Mouse (Mus musculus) right cerebral cortex, postnatal 25 days (tissue): Measurements from ENCODE around the gene Ctns.

ENCODE experiments used
- DNase-seq: peaks from one replicate; pipeline ENCODE4 v3.0.0; 2022

Ctns gene

GRCm38 (mm10) chr11:73187231-73187630 is 11.6 kb downstream of the Ctns start:
- DNase-seq, result no peak

GRCm38 (mm10) chr11:73185872-73186615 is 12.8 kb downstream of the Ctns start:
- no peak for DNase-seq

- no peak for DNase-seq
Measured at GRCm38 (mm10) chr11:73177895-73178294, 20.9 kb downstream of the Ctns start.

DNA sequence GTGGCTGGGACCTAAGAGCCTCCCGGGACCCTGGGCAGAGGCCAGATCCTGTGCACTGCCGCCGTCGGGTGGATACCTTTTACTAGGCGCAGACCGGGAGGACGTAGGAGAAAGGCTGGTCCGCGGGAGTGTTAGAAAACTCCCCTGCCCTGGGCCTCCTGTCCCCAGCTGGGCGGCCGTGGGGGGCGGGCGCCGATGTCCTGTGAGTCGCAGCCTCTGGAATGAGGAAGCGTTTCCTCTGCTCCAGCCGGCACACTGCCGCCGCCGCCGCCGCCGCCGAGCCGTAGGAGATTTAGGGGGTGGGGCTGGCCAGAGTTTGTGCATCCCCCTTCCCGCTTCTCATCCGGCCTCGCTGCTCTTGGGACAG is 21.4 kb downstream of the Ctns start:
- no peak for DNase-seq

DNA sequence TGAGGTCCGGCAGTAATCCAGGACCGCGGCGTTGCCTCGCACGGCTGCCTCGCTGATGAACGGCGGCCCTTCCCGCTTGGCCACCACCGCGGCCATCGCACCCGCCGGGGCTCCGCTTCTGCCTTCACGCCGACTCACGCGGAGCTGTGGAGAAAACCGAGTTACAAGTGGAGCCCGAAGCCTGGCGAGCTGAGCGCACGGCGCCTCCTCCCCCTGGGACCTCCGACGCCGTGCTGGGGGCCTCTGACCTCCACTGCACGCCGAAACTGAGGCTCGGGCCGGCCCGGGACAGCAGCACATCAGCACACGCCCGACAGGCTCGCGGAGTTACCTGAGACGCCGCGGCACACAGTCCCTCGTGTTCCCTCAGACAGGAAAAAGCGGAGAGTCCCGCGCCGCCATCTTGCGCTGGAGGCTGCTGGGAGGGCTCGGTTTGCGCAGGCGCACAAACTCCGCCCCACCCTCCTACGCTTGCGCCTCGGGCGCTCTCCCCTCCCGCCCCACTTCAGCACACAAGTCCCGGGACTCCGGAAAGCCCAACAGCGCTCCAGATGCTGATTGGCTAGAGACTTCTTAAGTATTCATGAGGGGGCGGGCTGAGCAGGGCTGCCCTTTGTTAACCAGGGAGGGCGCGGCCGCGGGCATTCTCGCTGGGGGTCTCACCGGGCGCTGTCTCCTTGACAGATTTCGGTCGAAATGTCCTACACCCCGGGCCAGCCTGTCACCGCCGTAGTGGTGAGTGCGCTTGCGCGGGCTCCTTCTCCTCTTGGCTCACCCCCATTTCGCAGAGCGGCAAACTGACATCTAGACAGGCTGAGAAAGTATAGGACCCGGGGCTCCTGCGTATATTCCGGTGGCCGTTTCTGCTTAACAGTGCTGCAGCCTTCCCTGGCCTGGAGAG is 22.0 kb downstream of the Ctns start, which contains the start of the genes Emc6 and Tax1bp3:
TSS of gene Emc6 (minus strand) at position 430 of the 901 bp plus-strand sequence.
TSS of gene Tax1bp3 (plus strand) at position 476 of the 901 bp plus-strand sequence.
- peak; percentile 94 for DNase-seq

DNA sequence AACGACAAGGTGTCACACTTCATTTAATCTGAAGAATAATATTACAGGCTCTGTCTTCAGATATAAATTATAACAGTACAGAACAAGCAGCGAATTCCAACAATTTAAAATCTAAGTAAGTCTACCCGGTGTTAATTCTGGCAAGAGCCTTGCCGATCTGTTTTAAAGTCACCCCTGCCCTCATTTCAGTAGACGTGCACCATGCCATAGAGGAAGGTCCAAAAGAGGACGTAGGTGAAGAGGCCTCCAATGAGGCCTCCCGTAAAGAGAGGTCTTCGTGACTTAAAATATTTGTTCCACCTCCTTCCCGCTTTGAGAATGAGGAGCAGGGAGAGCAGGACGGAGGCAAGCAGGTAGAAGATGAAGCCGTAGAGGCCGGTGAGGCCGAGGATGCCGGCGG is 22.7 kb downstream of the Ctns start:
- no peak for DNase-seq

DNA sequence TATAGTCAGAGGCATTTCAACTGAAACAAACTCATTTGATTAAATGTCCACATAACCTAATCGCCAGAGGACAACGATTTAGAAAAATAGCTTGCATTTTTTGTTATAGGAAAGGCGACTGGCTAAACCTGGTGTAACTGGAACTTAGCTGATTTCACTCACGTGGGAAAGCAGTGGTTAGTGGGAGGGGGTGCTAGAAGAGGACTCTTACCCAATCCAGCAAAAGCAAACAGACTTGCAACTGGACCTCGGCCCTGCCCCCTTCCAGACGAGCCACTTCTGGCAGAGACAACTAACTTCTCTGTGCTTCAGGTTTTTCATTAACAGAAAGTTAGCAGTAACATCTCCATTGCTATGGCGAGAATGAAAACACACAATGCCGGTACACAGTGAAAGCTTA is 23.2 kb downstream of the Ctns start:
- DNase-seq, result no peak

- DNase-seq, result no peak
Measured at GRCm38 (mm10) chr11:73172186-73172585, 26.7 kb downstream of the Ctns start.

DNA sequence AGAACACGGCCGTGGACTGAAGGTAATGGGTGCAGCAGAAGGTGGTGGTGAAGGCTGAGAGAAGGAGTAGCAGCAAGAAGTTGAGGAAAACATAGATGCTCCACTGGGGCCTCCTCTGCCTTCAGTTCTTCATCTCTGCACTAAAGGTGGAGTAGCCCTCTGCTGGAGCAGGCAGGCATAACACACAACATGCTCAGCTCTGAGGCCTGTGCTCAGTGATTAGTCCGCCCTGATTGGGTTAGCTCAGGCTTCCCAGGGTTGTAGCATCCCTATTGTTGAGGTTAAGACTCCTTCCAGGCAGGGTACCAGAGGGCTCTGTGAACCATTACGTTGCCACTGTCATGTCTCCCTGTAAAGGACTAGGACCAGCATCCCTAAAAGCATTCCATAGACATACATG is 29.6 kb downstream of the Ctns start:
- peak; percentile 37 for DNase-seq

GRCm38 (mm10) chr11:73168576-73168975 is 30.3 kb downstream of the Ctns start:
- DNase-seq, result no peak

- DNase-seq, result no peak
Measured at GRCm38 (mm10) chr11:73168071-73168470, 30.8 kb downstream of the Ctns start.

- DNase-seq, result no peak
Measured at GRCm38 (mm10) chr11:73162284-73162683, 36.6 kb downstream of the Ctns start.

- no peak for DNase-seq
Measured at GRCm38 (mm10) chr11:73161616-73162015, 37.2 kb downstream of the Ctns start.

DNA sequence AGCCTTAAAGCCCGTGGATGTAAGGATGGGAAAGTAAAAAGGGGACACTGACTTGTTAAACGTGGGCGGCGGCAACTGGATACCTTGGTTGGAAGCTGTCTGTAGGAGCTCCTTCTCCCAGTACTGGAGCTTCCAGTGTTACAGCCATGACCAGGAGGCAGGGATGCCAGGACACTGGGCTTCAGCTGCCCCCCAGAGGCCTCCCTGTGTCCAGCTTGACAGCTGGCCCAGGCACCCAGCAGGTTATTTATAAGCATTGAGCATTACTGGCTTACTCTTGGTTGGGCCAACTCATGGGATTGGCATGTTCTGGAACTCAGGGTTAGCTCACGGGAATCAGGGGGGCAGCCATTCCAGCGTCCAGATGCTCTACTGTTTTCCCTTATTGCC is 38.0 kb downstream of the Ctns start:
- DNase-seq, result no peak

DNA sequence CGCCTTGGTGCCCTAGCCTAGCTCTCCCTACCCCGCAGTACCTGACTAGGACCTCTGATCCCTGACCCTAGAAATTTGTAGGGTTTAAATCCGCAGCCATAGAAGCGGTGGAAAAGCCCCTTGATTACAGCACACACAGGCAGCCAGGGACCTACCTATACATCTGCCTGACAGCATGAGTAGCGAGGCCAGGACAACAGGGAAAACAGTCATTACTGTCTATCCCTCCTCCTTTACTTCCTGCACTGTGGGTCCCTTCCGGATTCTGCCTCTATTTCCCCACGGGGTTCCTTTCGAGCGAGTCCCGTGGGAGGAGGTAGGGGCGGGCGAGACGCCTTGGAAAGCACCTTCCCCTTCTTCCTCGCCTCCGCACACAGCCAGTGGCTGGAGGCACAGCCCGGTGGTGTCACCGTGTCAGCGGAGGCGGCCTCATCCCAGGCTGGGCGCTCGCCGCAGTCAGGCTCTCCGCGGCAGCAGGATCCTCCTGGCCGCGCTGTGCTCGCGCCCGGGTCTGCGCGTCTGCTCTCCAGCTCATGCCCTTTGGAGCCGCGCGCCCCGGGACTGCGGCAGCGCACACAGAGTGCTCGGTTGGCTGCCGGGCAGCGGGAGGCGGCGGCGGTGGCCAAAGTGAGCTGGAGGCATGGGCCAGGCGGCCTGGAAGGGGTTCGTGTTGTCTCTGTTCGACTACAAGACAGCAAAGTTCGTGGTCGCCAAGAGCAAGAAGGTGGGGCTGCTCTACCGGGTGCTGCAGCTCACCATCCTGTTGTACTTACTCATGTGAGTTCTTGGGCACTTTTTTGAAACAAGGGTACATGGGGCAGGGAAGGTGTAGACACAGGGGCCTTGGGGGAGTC is 38.7 kb downstream of the Ctns start, which contains the start of gene P2rx5:
TSS of gene P2rx5 (plus strand) at position 465 of the 854 bp plus-strand sequence.
- DNase-seq, result peak; percentile 23

- no peak for DNase-seq
Measured at GRCm38 (mm10) chr11:73155071-73155470, 43.8 kb downstream of the Ctns start.

GRCm38 (mm10) chr11:73148209-73148608 is 50.6 kb downstream of the Ctns start:
- no peak for DNase-seq

DNA sequence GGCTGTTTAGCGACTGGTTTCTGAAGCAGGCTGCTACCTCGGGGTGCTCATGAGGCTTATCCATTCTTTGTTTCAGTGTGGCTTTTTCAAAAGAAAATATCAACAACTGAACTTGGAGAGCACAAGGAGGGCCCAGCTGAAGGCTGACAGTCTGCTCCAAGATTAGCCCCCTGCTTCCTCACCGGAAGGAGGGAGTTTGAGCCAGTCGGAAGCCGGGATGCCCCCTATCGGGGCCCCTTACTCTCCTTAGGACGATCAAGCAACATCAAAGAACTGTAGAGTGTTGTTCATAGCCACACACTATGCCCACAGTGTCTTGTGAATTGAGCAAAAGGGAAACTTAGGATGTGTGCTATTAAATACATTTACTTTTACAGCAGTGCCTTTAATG is 51.9 kb downstream of the Ctns start:
- DNase-seq, result no peak

GRCm38 (mm10) chr11:73146026-73146974 is 52.5 kb downstream of the Ctns start:
- DNase-seq, result no peak

DNA sequence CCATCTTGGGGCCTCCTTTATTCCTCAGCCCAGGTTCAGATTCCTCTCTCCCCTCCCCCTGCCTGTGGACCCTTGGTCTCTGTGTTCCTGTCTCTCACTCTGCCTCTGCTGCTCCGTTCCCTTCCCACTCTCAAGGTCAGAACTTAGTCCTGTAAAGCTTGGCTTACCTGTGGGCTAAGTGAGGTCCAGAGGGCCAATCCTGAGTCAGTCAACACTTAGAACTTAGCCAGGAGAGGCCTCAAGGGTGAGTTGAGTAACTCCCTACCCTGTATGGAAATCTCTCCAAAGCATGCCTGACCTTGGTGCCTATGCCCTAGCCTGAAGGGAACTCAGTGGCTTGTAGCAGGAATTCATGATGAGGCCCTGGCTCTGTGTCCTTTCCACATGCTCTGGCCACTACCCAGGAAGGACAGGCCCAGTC is 54.6 kb downstream of the Ctns start:
- no peak for DNase-seq

GRCm38 (mm10) chr11:73137591-73138501 is 61.0 kb downstream of the Ctns start, which contains the start of gene Haspin:
Gene Haspin, minus strand, starts transcription at chr11:73138294.
- DNase-seq, result peak; percentile 88
